Mouse (Mus musculus) olfactory bulb, adult 2 months (tissue): Measurements from ENCODE around the gene Ddx50. TPM values are rescaled to one million over a fixed set of nuclear protein-coding genes. Genes with fewer than 3 reads are reported as not detected.
"Not testable (repeated sequence)": the region's sequence is repeated elsewhere in the genome, so short reads cannot be mapped to it uniquely, and the experiment has no call there.

Experiments used
- H3K27ac ChIP-seq: fragments of 200-500 bp; 2 replicates; pipeline ENCODE4 v1.5.1; 2012; ENCODE audit warnings: low read depth, low read length; ENCODE audit not compliant: insufficient read depth
- H3K4me1 ChIP-seq: fragments of 200-500 bp; 2 replicates; pipeline ENCODE4 v1.6.1; 2012; ENCODE audit warnings: low read length; ENCODE audit not compliant: control insufficient read depth, insufficient read depth
- H3K4me3 ChIP-seq: fragments of 200-500 bp; 2 replicates; pipeline ENCODE4 v1.5.1; 2012; ENCODE audit warnings: mild to moderate bottlenecking, low read depth, low read length, moderate library complexity; ENCODE audit not compliant: insufficient read depth
- CTCF ChIP-seq: fragments of 200-500 bp; IDR thresholded peaks from 2 replicates; pipeline ENCODE4 v1.5.1; 2012; ENCODE audit warnings: low read depth, mild to moderate bottlenecking, low read length, moderate library complexity; ENCODE audit not compliant: insufficient read depth
- POLR2A ChIP-seq: fragments of 200-500 bp; IDR thresholded peaks from 2 replicates; pipeline ENCODE4 v1.6.1; 2012; ENCODE audit warnings: mild to moderate bottlenecking, low read depth, low read length, moderate library complexity; ENCODE audit not compliant: insufficient read depth
- WGBS: fragments of 180-500 bp; shearing (Covaris S2); methylation state at CpG from one replicate; pipeline ENCODE4 v1.1.7; 2018; 5-methylcytosine and 5-hydroxymethylcytosine counted together
- polyA plus RNA-seq: library from polyadenylated mRNA; stranded (reverse); fragments of >200 nt; gene quantifications from 2 replicates; pipeline ENCODE4 v1.2.4, GENCODE M21; 2012; ENCODE audit warnings: low replicate concordance; ENCODE audit not compliant: missing spikeins, insufficient read depth, insufficient read length

Gene Ddx50
- polyA plus RNA-seq, 1 experiment = 321 TPM

- peaks cover 3% of the 10 kb centered on the region for H3K4me1 ChIP-seq
- WGBS = 86% methylated on average over 12 of the region's 12 CpGs
- no peak overlapping the region for H3K27ac ChIP-seq
- no peak for TF ChIP-seq POLR2A
- no peak for TF ChIP-seq CTCF
- no peak overlapping the region for H3K4me3 ChIP-seq
Observed at GRCm38 (mm10) chr10:62603233-62604030, 47.6 kb downstream of the Ddx50 start.

- H3K4me3 ChIP-seq = peak within 1 kb of the TSS; percentile 93
- H3K4me1 ChIP-seq = peaks cover 6% of the 10 kb centered on the region
- WGBS = 3% methylated on average over 53 of the region's 53 CpGs
- H3K27ac ChIP-seq = no peak within 1 kb of the TSS
- TF ChIP-seq POLR2A (peak; percentile 82), CTCF (no peak)
Observed at GRCm38 (mm10) chr10:62602177-62603040, 48.6 kb downstream of the Ddx50 start, which contains the start of gene Ddx21. Gene Ddx21, minus strand, starts transcription at chr10:62602281.

GRCm38 (mm10) chr10:62601833-62602176, 49.2 kb downstream of the Ddx50 start:
- 0% methylated on average over 23 of the region's 23 CpGs for WGBS
- TF ChIP-seq CTCF (no peak), POLR2A (no peak)
- peak overlapping the region; percentile 93 for H3K4me3 ChIP-seq
- peaks cover 6% of the 10 kb centered on the region for H3K4me1 ChIP-seq
- no peak overlapping the region for H3K27ac ChIP-seq

- 12% methylated on average over 20 of the region's 20 CpGs for WGBS
Observed at GRCm38 (mm10) chr10:62601053-62601791, 49.8 kb downstream of the Ddx50 start.

GRCm38 (mm10) chr10:62600056-62600455, 51.0 kb downstream of the Ddx50 start:
- 85% methylated on average over 6 of the region's 6 CpGs for WGBS
- no peak overlapping the region for H3K4me3 ChIP-seq
- H3K4me1 ChIP-seq = peaks cover 6% of the 10 kb centered on the region
- H3K27ac ChIP-seq = no peak overlapping the region
- TF ChIP-seq CTCF (no peak), POLR2A (no peak)

More at GRCm38 (mm10) chr10:62601053-62601791, 49.8 kb downstream of the Ddx50 start:
- Histone ChIP-seq H3K27ac (no peak overlapping the region), H3K4me3 (peak overlapping the region; percentile 35), H3K4me1 (peaks cover 6% of the 10 kb centered on the region)
- TF ChIP-seq POLR2A (no peak), CTCF (no peak)

- WGBS = 91% methylated on average over 3 of the region's 3 CpGs
Observed at GRCm38 (mm10) chr10:62599311-62599710, 51.7 kb downstream of the Ddx50 start.

GRCm38 (mm10) chr10:62592496-62592895, 58.5 kb downstream of the Ddx50 start:
- Histone ChIP-seq H3K4me3 (no peak overlapping the region), H3K27ac (no peak overlapping the region), H3K4me1 (no peaks in the 10 kb centered on the region)
- TF ChIP-seq CTCF (no peak), POLR2A (no peak)
- WGBS = 55% methylated on average over 7 of the region's 7 CpGs

More at GRCm38 (mm10) chr10:62599311-62599710, 51.7 kb downstream of the Ddx50 start:
- H3K4me1 ChIP-seq, H3K4me3 ChIP-seq, H3K27ac ChIP-seq: not testable (repeated sequence)

- Histone ChIP-seq H3K4me1 (no peaks in the 10 kb centered on the region), H3K4me3 (no peak overlapping the region), H3K27ac (no peak overlapping the region)
- no peak for TF ChIP-seq POLR2A
- TF ChIP-seq CTCF = no peak
- WGBS = 9% methylated on average over 6 of the region's 6 CpGs
Observed at GRCm38 (mm10) chr10:62590200-62590599, 60.8 kb downstream of the Ddx50 start.

GRCm38 (mm10) chr10:62588616-62589015, 62.4 kb downstream of the Ddx50 start:
- WGBS = 67% methylated on average over 4 of the region's 4 CpGs
- TF ChIP-seq POLR2A (no peak), CTCF (no peak)
- Histone ChIP-seq H3K27ac (no peak overlapping the region), H3K4me1 (no peaks in the 10 kb centered on the region), H3K4me3 (no peak overlapping the region)
